Mouse (Mus musculus): ENCODE measurements at regions not wholly inside any gene's neighbourhood (a gene's known extent, or its start where the extent isn't known, plus 50 kb on each side); places are given as distances from the start of the nearest gene placed in this dataset.

DNA sequence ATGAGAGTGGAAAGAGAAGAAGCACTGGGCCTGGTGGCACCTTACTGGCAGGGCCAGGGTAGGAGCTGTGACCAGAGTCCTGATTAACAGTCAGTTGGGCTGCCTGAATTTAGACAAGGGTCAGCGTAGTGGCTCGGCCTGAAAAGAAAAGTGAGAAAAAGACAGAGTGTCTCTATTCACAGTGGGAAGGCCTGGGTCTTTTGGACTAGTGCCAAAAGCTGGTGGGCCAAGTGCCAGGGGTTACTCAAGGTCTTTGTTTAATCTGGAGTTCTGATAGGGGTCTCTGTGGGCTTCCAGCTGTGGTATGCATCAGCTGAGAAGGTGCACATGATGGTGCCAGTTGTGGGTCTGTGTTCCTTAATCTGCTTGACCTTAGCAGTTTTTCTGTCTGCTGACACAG is 2129.4 kb upstream of the Pcdh20 start:
- DNase-seq: peak; percentile 15
